Mouse (Mus musculus): ENCODE results near the gene Trpc1. TPM values are rescaled to one million over a fixed set of nuclear protein-coding genes. Genes with fewer than 3 reads are reported as not detected.
A peak's percentile ranks its signal among the peaks of the same experiment; 100 is the strongest.

Gene Trpc1
- 1.8 and 2.0 TPM in 2 replicates for polyA plus RNA-seq (2015; fragmentation: Nextera tagmentation; extraction: Ambion mirVana)

DNA sequence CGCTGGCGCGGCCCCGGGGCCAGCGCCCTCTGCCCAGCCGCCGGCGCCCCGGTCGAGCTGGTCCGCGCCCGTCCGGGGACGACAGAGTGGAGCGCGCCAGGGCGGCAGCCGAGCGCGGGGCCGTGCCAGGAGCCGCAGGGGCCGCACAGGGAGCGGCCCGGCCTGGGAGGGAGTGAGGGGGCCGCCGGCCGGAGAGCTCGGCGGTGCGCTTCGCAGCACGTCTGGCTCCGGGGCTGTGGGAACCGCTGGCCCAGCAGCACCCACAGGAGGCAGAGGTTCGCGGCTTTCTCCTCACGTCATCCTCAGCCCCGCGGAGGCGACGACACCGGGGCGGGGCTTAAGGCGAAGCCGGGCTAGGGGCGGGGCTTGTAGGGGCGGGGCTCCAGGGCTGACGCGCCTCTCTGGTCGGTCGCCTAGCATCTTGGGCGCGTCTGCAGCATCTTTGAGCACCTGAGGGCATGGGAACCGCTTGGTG is at the start of gene Trpc1:
Gene Trpc1 (minus strand): TSS at position 339 of the 475 bp plus-strand sequence.
- H3K27ac ChIP-seq (ENCODE audit: low read depth, low read length): no peak within 1 kb of the TSS
- peak within 1 kb of the TSS; percentile 97 for H3K4me2 ChIP-seq (replicated peaks; ENCODE audit: low read depth)
- no peaks in the 10 kb centered on the region for H3K4me1 ChIP-seq (replicated peaks; ENCODE audit: control insufficient read depth, insufficient read depth, low read length)
- peak; percentile 6; the same call in 1 of the 2 replicates for TF ChIP-seq CTCF (IDR thresholded peaks at IDR 0.05; ENCODE audit: low read depth)
- H3K27me3 ChIP-seq (replicated peaks; ENCODE audit: control insufficient read depth, insufficient read depth, low read length): peaks cover 10% of the 10 kb centered on the region; the same call in 1 of the 2 replicates
- H3K9ac ChIP-seq (ENCODE audit: low read depth, low read length): peak within 1 kb of the TSS; percentile 79
- WGBS: under 1% methylated on average over 55 of the region's 56 CpGs
- H3K36me3 ChIP-seq (ENCODE audit: control insufficient read depth, insufficient read depth): no peaks in the 10 kb centered on the region; the same call in 1 of the 2 replicates
- no peaks in the 10 kb centered on the region for H3K9me3 ChIP-seq (ENCODE audit: control insufficient read depth)
- H3K4me3 ChIP-seq (ENCODE audit: low read depth, low read length): peak within 1 kb of the TSS; percentile 79
- ATAC-seq: peak; percentile 90

DNA sequence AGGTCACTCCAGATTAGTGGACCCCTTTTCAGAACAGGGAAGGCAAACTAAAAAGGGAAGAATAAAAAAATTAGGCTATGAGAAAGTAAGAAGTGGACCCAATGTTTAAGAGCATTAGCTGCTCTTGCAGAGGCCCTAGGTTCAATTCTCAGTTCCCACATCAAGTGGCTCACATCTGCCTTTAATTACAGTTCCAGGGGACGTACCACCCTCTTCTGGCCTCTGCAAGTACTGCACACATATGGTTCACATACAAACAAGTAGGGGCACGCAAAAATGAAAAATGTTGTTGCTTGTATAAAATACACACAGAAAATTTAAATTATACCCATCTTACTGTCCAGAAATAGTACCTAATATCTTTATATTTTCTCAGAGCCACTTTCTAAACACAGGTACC is 46.1 kb upstream of the Trpc1 start:
- Histone ChIP-seq H3K4me1 (replicated peaks; ENCODE audit: control insufficient read depth, insufficient read depth, low read length) (peaks cover 3% of the 10 kb centered on the region; the same call in 1 of the 2 replicates), H3K4me3 (ENCODE audit: low read depth, low read length) (no peak overlapping the region), H3K36me3 (ENCODE audit: control insufficient read depth, insufficient read depth) (no peaks in the 10 kb centered on the region), H3K4me2 (replicated peaks; ENCODE audit: low read depth) (no peak overlapping the region), H3K27ac (ENCODE audit: low read depth, low read length) (peak overlapping the region; percentile 92), H3K9me3 (ENCODE audit: control insufficient read depth) (no peaks in the 10 kb centered on the region), H3K9ac (ENCODE audit: low read depth, low read length) (no peak overlapping the region), H3K27me3 (replicated peaks; ENCODE audit: control insufficient read depth, insufficient read depth, low read length) (no peaks in the 10 kb centered on the region)
- ATAC-seq: no peak
- peak; percentile 40 for TF ChIP-seq CTCF (IDR thresholded peaks at IDR 0.05; ENCODE audit: low read depth)
- WGBS: 96% methylated on average over 2 of the region's 2 CpGs

DNA sequence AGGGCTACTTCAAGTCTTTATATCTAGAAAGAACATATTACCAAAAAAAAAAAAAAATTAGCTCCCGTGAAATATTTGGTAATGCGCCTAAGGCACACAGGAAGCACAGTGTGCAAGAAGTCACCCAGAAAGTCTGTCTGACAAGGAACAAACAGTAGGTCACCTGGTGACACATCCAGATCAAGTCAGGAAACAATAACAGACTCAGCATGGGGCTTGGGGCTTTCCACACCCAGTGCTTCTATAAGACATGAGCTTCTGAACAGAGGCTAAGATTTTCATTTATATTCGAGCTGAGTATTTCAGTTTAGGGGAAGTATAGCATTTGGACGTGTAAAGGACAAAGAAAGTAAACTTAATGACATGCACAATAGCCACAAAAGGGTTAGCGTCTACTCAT is 45.7 kb upstream of the Trpc1 start:
- Histone ChIP-seq H3K9me3 (ENCODE audit: control insufficient read depth) (no peaks in the 10 kb centered on the region), H3K27ac (ENCODE audit: low read depth, low read length) (peak overlapping the region; percentile 92), H3K4me2 (replicated peaks; ENCODE audit: low read depth) (0 out of 2 replicates have a peak overlapping the region, but pooled peaks have one; percentile 35), H3K4me1 (replicated peaks; ENCODE audit: control insufficient read depth, insufficient read depth, low read length) (peaks cover 3% of the 10 kb centered on the region; the same call in 1 of the 2 replicates), H3K36me3 (ENCODE audit: control insufficient read depth, insufficient read depth) (no peaks in the 10 kb centered on the region), H3K4me3 (ENCODE audit: low read depth, low read length) (no peak overlapping the region), H3K27me3 (replicated peaks; ENCODE audit: control insufficient read depth, insufficient read depth, low read length) (no peaks in the 10 kb centered on the region), H3K9ac (ENCODE audit: low read depth, low read length) (no peak overlapping the region)
- no peak for ATAC-seq
- TF ChIP-seq CTCF (IDR thresholded peaks at IDR 0.05; ENCODE audit: low read depth): no peak
- WGBS: 62% methylated on average over 5 of the region's 5 CpGs

DNA sequence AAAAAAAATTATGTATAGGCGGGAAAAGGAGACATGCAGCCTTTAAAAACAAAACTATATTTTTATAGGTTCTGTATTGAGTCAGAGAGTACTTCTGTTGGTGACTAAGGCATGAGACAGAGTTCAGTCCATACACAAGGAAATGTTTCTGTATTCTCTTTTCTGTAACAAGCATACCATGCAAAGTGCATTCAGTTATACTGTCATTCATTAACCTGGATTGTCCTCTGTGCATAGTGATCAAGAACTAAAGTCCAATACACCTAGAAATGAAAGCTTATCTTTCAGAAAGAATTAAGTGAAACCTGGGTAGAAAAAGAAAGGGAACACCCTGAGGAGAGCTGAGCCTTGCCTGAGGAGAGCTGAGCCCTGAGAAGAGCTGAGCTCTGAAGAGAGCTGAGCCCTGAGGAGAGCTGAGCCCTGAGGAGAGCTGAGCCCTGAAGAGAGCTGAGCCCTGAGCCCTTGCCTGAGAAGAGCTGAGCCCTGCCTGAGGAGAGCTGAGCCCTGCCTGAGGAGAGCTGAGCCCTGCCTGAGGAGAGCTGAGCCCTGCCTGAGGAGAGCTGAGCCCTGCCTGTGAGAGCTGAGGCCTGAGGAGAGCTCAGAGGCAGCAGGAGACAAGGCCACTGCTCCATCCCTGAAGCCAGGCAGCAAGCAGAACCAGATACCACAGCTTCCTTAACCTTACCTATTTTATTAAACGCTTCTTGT is 45.1 kb upstream of the Trpc1 start:
- ATAC-seq: peak; percentile 94

DNA sequence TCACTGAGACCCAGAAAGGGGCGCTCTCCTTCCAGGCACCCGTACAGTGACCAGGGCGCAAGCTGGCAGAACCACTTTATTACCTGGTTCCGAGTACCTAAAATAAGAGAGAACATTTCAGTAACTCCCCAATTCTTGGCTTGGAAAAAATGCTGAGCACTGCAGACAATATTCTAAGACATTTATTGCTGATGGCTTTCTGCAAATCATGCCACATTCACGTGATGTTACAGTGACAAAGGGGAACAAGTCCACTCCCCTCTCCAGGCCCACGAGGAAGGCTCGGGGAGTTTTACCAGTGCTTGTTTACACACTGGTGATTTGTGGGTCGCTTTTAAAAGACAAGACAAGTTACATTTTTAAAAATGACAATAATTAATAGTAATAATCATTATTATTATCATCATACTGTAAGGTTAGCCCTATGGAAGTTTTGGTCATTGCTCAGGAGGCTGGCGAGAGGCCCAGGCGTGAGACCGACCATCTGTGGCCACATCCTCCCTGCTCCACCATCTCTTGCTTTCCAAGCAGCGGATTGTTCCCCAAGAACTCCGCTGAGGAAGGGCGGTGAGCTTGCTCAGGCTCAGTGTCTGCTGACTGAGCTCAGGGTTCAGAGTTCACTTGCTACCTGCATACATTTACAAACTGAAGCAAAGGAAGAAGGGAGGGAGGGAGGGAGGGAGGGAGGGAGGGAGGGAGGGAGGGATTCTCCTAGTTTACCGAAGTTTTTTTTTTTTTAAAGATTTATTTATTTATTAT is 44.0 kb upstream of the Trpc1 start:
- peak overlapping the region; percentile 84 for H3K27ac ChIP-seq (ENCODE audit: low read depth, low read length)
- no peak for TF ChIP-seq CTCF (IDR thresholded peaks at IDR 0.05; ENCODE audit: low read depth)
- H3K36me3 ChIP-seq (ENCODE audit: control insufficient read depth, insufficient read depth): no peaks in the 10 kb centered on the region
- peak overlapping the region; percentile 32; the same call in 1 of the 2 replicates for H3K4me2 ChIP-seq (replicated peaks; ENCODE audit: low read depth)
- peaks cover 3% of the 10 kb centered on the region; the same call in 1 of the 2 replicates for H3K4me1 ChIP-seq (replicated peaks; ENCODE audit: control insufficient read depth, insufficient read depth, low read length)
- WGBS: 38% methylated on average over 15 of the region's 15 CpGs
- peak; percentile 68 for ATAC-seq
- H3K4me3 ChIP-seq (ENCODE audit: low read depth, low read length): no peak overlapping the region
- no peaks in the 10 kb centered on the region for H3K27me3 ChIP-seq (replicated peaks; ENCODE audit: control insufficient read depth, insufficient read depth, low read length)
- no peak overlapping the region for H3K9ac ChIP-seq (ENCODE audit: low read depth, low read length)
- H3K9me3 ChIP-seq (ENCODE audit: control insufficient read depth): no peaks in the 10 kb centered on the region

More for the DNA sequence above, 45.1 kb upstream of the Trpc1 start:
- no peaks in the 10 kb centered on the region for H3K27me3 ChIP-seq (replicated peaks; ENCODE audit: control insufficient read depth, insufficient read depth, low read length)
- no peak for TF ChIP-seq CTCF (IDR thresholded peaks at IDR 0.05; ENCODE audit: low read depth)
- 0 out of 2 replicates have a peak overlapping the region, but pooled peaks have one; percentile 35 for H3K4me2 ChIP-seq (replicated peaks; ENCODE audit: low read depth)
- H3K36me3 ChIP-seq (ENCODE audit: control insufficient read depth, insufficient read depth): no peaks in the 10 kb centered on the region
- no peak overlapping the region for H3K9ac ChIP-seq (ENCODE audit: low read depth, low read length)
- H3K4me1 ChIP-seq (replicated peaks; ENCODE audit: control insufficient read depth, insufficient read depth, low read length): peaks cover 3% of the 10 kb centered on the region; the same call in 1 of the 2 replicates
- WGBS: 51% methylated on average over 2 of the region's 2 CpGs
- no peaks in the 10 kb centered on the region for H3K9me3 ChIP-seq (ENCODE audit: control insufficient read depth)
- peak overlapping the region; percentile 92 for H3K27ac ChIP-seq (ENCODE audit: low read depth, low read length)
- H3K4me3 ChIP-seq (ENCODE audit: low read depth, low read length): no peak overlapping the region

Data from intestine, postnatal 0 days (tissue).